Mouse (Mus musculus): ENCODE measurements around the gene Chst12. TPM values are rescaled to one million over a fixed set of nuclear protein-coding genes. Genes with fewer than 3 reads are reported as not detected.

Gene Chst12
- total RNA-seq, 2 experiments from 2014 or later, result 17.9 to 18.2 TPM

DNA sequence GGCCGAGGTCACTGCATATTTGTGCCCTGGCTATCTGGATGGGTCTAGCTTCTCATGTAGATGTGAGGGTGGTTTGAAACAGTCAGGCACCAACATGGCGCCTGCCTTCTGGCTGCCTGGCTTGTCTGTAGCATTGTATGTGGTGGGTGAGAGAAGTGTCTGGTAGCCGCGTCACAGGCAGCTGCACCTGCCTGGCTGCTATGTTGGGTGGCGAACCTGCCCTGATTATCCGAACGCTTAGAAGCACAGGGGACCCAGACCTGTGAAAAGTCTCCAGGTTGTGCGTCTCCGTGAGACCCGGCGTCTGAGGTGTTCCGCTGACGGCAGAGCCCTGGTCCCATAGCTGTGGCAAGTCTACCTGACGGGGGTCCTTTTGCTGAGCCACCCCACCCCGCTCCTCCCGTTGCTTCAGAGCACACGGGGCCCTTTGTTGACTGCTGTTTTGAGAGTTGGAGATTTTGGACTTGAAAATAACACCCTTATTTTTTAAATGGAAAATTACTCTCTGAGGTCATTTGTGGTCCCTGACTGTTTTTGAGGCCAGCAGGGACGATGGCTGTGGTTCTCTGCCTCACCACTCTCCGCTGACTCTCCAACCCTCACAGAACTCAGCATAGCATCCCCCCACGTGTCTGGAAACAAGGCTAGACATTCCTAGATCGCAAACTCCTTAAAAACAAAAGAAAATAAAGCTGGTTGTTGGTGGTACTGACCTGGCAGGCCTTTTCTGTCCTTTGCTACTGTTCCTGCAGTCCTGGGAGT is 12.0 kb downstream of the Chst12 start:
- no peak for DNase-seq (ENCODE audit: low spot score in 2 of 2)

DNA sequence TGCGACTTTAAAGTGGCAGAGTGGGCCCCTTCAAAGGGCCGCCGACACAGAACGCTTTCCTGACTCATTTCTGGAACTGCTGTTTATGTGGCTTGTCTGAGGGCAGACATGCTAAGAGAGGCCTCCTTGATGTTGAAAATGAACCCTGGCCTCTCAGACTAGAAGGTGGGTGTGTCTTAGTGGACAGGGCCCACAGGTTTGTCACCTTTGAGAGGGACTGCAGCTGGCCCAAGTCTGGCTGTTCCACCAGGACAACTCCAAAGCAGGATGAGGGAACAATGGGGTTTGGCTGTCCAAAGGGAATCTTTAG is 12.5 kb downstream of the Chst12 start:
- no peak for DNase-seq (ENCODE audit: low spot score in 2 of 2)

DNA sequence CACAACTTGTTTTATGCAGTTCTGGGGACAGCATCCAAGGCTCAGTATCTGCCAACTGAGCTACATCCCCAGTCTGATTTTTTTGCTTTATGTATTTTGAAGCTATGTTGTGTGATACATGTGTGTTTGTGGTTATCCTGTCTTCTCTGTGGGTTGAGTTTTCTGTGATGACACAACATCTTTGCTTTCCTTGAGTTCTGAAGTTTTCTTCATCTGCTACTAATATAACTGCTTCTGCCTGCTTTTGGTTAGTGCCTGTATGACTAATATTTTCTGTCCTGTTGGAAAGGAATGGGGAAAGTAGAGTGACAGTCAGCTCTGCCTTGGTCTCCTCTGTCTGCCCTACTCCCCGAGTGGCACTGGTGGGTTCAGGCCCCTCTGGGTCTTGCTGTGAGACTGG is 15.8 kb downstream of the Chst12 start:
- no peak for DNase-seq (ENCODE audit: low spot score in 2 of 2)

DNA sequence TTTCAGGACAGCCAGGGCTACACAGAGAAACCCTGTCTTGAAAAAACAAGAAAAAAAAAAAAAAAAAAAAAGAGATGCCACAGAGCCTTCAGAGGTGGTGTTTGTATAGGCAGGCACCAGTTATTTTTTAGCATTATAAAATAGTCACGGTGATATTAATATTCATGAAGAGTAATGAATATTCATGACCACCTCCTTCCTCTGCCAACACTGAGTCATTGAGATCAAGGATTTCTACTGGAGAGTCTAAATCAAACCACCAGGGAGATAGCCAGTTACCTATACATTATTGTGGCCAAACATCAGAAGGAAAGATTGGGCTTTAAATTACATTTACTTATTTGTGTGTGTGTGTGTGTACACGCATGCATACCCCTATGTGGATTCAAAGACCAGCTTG is 21.4 kb downstream of the Chst12 start:
- DNase-seq (ENCODE audit: low spot score in 2 of 2), result no peak

DNA sequence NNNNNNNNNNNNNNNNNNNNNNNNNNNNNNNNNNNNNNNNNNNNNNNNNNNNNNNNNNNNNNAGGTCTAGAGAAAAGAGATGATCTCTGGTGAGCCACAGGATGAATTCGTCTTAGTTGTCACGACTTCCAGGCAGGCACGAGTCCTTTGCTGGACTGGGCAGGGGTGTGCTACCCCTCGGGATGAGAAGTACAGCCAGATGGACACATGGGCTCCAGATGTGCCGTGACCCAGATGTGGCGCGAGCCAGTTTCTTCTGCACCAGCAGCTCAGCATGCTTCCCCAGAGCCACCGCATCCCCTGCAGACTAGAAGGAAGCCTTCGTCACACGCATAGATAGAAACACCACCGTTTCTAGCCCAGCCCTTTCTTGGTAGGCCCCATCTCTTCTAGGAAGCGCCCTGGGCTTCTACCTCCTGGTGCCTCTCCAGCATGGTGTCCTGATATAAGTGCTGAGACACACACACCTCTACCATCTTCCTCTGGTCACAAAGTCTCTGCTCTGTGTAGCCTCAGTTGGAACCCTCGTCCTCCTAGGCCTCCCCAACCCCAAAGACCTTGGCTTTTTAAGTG is 32.8 kb downstream of the Chst12 start:
- no peak for DNase-seq (ENCODE audit: low spot score in 2 of 2)

DNA sequence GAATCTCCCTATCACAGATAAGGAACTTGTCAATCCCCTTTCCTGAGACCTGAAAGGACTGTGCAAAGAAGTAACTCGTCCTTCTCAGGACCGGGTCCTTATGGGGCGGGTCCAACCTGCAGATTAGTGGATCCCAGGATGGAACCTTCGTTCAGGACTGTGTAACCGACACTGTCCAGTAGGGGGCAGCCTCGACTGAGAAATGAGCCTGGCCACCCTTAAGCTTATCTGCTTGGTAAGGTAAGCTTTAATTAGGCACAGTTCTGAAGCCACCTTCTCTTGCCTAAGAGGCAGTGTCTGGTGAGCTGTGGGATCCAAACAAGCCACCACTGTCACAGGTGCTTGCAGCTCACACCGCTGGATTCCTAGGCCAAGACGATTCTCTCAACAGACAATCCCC is 34.8 kb downstream of the Chst12 start:
- peak; percentile 74 to 82 for DNase-seq (ENCODE audit: low spot score in 2 of 2)

DNA sequence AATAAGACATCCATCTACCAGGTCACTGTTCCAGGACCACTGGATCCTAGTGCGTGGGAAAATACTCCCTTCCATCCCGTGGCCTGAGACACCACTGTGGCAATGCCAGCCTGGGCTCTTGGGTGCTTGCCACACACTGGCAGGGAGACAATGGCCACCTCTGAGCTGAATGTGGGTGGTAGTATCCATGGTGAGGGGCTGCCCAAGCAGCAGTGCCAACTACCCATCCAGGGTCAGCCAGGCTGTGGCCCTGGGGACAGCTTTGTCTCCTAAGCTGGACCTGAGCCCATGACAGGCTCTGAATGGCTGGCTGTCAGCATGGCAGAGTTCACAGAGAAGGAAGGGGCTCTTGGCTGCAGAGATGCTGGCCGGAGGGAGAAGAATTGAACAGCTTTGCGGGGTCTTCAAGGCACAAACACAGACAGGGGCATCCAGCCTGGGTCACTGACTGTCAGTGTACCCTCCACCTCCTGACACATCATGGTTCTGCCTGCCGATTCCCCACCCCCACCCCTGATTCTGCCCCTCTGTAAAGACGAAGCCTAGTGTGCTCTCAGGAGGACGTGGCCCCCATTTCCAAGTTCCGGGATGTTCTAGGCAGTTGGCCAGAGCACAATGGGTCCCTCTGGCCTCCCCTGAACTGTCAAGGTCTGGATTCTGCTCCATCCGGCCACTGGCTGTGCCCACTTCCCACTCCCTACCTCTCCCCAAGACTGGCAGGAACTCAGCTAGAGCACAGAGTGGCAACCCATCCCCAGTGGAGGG is 37.6 kb downstream of the Chst12 start:
- DNase-seq (ENCODE audit: low spot score in 2 of 2), result peak; percentile 72 to 86

DNA sequence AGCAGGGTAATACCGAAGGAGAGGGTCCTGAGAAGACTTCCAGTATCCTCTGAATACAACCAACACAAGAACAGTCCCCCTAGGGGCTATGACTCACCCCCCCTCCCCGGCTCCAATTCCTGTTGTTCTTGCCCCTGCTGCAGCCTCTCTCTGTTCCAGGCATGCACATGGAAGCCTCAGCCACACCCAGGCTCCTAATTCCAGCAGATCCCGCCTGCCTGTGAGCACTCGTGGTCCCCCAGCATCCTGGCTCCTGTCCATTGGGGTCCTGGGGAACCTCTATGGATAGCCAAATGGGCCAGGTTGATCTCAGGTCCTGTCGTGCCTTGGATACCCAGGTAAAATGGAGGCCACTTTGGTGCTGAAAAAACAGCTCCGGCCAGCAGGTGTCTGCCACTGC is 40.3 kb downstream of the Chst12 start:
- no peak for DNase-seq (ENCODE audit: low spot score in 2 of 2)

DNA sequence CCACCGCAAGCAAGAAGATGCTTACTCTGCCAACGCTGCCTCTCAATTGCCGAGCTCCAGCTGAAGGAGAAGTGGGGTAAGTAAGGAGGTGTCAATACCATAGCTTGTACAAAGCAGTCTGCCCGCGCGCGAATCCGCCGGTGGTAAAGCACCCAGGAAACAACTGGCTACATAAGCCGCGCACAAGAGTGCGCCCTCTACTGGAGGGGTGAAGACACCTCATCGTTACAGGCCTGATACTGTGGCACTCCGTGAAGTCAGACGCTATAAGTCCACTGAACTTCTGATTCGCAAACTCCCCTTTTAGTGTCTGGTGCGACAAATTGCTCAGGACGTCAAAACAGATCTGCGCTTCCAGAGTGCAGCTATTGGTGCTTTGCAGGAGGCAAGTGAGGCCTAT is 41.0 kb downstream of the Chst12 start:
- DNase-seq (ENCODE audit: low spot score in 2 of 2), result no peak

DNA sequence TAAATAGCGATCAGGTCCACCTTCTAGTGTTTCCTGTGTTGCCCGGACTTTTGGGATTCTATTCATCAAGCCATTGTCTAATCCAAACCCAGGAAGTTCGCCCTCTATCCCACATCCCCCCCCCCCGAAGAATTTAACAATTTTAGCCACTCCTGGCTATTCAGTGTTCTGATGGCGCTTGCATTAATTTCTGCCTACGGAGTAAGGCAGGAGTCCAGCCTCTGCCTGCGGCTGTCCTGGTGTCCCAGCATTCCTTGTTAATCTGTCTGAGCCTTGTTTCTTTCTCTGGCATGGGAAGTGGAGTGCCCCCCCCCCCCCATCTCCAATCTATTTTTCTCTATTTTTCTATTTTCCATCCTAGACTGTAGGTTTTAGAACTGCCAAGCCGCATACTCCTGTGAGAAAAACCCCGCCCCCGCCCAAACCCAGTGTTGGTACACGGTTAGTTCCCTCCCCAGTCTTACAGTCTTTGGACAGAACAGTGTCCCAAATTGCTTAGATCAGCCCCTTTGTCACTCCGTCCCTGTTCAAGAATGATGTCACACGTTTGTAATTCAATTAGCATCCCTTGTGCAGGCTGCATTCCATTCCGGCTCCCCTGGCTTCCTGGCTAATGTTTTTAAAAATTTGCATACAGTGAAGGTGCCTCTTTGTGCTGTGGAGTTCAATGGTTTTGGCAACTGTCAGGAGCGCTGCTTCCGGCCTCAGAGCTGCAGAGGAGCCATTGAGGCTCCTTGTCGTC is 44.1 kb downstream of the Chst12 start:
- DNase-seq (ENCODE audit: low spot score in 2 of 2), result peak in 1 of 2 experiments; percentile 79

DNA sequence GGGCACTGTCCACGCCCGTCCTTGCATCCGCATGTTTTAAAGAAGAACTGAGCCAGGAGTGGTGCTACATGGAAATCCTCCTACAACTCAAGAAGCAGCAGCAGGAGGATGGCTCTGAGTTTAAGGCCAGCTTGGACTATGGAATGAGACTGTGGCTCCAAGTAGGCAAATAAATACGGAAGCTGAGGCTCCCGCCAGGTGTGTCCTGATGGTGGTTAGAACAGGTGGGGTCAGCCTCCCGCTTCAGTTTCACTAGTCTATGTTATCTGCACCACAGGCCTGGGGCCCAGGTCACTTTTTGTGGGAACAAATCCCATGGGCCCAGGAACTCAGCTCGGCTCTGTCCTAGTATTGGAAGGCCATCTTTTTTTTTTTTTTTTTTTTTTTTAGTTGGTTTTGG is 48.4 kb downstream of the Chst12 start:
- no peak for DNase-seq (ENCODE audit: low spot score in 2 of 2)

DNA sequence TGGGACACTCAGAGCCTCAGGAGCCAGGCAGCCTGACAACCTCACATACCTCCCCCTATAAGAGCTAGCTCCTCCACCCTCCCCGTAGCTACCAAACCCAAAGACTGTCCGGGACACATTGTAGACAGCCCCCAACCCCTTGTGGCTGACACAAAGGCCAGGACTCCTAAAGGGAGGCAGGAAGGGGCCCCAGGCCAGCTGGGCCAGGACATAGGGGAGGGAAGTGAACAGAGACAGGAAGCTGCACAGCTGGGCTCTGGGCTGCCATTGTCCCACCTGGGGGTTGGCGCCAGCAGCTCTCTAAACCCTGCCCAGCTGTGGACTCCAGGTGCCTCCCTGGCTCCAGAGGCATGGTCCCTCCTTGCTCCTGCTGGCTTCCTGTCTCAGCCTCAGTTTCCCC is 51.5 kb downstream of the Chst12 start:
- no peak for DNase-seq (ENCODE audit: low spot score in 2 of 2)

DNA sequence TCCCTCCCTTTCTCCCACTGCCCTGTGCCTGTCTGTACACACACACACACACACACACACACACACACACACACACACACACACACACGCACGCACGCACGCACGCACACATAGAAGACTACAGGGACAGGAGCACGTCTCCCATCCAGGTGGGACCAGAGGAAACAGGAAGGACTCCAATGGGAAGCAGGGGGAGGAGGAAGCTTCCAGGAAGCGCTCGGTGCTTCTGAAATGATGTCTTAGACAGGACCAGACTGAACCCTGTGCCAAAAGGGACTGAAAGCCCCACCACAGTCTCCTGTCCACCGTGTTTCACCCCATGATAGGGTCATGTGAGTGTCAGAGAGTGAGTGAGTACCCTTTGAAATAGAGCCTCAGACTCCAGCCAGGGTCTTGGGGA is 57.3 kb downstream of the Chst12 start:
- no peak for DNase-seq (ENCODE audit: low spot score in 2 of 2)

DNA sequence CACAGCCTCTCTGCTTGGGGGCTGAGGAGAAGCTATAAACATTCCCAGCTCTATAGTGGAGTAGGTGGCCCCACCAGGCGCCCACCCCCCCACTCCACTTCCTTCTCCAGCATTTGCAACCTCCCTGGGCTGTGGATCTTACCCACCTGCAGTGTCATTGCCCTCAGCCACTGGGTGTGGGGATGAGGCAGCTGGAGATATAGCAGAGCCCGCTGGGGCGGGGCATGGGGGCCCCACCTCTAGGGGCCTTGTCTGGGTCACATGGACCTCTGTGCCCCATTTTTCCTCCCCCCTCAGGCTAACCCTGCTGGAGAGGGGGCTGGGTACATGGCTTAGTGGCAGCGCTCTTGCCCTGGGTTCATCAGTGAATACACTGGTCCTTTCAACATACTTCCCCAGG is 59.5 kb downstream of the Chst12 start, which contains the start of gene Grifin:
Gene Grifin, minus strand, starts transcription at position 176 of the 400 bp plus-strand sequence.
- DNase-seq (ENCODE audit: low spot score in 2 of 2), result no peak

DNA sequence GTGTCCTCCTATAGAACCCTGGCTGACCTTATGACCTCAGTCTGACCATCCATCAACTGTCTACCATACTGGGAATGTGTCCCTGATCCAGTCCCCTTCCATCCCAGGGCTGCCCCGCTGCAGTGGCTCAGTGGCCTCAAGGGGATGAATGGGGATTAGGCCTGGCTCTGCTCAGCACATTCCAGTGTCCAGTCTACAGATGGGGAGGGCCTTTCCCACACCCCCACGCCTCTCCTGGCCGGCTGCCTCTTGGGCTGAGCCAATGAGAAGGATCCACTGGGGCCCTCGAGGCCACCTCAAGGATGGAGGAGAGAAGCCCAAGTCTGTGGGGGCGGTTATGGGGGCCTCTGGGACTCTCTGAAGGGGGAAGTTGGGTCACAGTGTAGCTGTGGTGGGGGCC is 60.1 kb downstream of the Chst12 start:
- DNase-seq (ENCODE audit: low spot score in 2 of 2), result peak; percentile 44 to 61

DNA sequence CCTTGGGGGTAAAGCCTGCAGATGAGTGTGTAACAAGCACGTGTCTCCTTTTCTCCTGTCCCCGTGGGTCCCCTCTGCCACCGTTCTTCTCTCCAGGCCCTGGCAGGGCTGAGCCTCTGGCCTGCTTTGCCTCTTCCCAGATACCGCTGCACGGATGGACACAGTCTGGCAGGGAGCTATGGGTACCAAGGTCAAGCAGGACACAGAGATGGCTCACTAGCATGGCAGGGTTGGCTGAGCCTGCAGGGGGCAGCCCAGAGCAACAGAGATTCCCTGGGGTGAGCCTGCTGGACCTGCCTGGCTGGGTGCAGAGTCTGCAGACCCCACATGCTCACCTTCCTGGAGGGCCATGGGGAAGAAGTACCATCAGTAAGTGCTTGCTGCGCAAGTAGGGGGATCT is 60.5 kb downstream of the Chst12 start:
- peak; percentile 47 to 67 for DNase-seq (ENCODE audit: low spot score in 2 of 2)

DNA sequence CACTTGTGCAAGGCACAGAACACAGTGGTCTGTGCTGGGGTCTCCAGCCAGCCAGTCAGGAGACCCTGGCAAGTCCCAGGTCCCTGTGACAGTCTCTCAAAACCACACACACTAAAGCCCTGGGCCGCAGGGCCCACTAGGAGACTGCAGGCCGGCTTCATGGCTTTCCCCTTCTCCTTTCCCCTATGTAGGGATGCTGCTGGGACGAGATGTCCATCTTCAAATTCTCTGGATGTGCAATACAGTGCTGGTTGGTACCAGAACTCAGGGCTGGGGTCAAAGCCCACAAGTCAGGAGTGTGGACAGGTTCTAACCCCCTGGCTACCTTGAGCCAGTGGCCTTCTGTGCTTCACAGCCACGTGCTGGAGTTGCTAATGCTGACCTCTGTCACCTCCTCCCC is 60.9 kb downstream of the Chst12 start:
- no peak for DNase-seq (ENCODE audit: low spot score in 2 of 2)

DNA sequence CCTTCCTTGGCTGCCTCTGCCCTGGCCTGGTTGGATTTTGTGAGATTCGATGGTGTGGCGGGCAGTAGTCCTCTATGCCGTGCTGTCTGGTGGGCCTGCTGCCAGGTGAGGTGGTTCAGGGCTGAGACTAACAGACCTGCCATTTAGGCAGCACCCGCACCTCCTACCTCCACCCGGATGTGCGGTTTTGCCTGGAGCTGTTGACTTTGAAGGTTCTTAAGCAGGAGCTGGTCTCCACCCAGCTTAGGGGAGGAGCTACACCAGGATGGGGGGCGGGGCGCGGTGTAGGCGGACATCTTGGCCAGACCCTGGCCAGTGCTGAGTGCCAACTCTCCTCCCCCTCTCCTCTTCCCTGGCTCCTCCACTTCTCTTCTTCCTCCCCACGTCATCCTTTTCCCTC is 62.0 kb downstream of the Chst12 start:
- DNase-seq (ENCODE audit: low spot score in 2 of 2), result peak in 1 of 2 experiments; percentile 35

DNA sequence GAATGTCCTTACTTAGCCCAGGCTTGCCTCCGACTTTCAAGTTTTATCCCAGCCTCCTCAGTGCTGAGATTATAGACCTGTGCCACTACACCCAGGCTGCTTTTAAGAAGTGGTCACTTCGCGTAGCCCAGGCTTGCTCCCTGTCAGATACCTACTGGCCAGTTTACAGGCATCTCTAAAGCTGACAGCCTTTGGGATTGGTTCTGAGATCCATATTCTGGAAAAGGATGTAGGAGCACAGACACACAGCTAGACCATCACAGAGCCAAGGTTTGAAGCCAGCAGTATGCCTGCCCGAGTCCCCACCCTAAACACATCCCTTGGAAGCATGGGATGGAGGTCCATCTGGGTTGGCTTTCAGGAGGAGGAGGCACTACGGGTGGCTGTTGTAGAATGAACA is 62.4 kb downstream of the Chst12 start:
- DNase-seq (ENCODE audit: low spot score in 2 of 2), result no peak

DNA sequence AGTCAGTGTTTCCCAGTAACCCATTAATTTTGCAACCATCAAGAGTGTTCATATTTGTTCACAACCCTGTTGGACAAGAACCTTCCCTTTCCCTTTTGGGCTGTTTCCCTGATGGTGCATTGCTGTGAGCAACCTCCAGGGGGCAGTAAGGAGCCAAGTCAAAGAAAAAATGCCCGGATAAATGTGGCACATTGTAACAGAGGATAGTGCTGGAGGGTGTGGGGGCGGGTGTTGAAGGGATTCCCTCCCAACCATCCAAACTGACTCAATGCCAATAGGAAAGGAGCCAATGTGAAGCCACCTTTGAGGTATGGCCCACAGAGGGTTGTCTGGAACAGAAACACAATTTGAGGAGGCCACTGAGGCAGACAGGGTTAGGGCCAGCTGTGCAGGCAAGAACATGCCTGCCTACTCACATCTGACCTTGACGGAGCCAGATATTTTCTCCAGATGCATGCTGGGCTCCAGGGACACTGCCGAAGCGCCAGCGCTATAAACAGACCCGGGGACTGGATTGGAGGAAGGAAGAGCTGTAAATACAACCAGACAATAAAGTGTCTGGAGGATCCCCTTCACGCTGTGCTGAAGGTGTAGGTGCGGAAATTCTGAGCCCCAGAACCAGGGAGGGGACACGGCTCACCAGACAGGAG is 63.1 kb downstream of the Chst12 start:
- DNase-seq (ENCODE audit: low spot score in 2 of 2), result peak; percentile 59 to 64

DNA sequence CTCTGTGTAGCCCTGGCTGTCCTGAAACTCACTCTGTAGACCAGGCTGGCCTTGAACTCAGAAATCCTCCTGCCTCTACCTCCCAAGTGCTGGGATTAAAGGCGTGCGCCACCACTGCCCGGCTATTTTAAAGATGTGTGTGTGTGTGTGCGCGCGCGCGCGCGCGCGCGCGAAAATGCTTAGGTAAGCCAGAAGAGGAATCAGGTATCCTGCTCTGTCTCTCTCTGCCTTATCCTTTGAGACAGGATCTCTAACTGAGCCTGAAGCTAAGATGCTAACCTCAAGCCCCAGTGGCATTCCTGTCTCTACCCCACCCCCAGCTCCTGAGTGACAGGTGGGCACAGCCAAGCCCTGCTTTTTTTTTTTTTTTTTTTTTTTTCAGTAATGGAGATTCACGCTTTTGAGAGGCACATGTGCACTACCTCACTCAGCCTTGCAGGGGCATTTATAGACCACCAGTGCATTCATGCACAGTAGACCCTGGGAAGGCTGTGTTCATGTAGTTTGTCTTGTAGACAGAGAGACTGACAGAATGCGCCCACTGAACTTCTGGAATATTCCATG is 63.8 kb downstream of the Chst12 start:
- DNase-seq (ENCODE audit: low spot score in 2 of 2), result no peak

All from layer of hippocampus, postnatal 14 days (tissue).